Comparison of ENCODE assay signal across 10 mouse cellular contexts in genomic region chr7:63929080-63929479, GRCm38 (mm10). TPM values are rescaled to one million over a fixed set of nuclear protein-coding genes. Genes with fewer than 3 reads are reported as not detected.
DNase-seq lines count a peak whose midpoint lies in the region; TF ChIP-seq lines count a peak whose summit lies in the region.
"Had no signal": no experiment of that assay in that cellular context is flagged by ENCODE, and none has a peak within 500 bp of the region (broad histone marks: within the 10 kb centered on the region; RNA-seq: fewer than 3 reads in every experiment).

No protein-coding gene starts in this region.

- intact Hi-C loops in gastrocnemius, adult 2 months (cut with DNase I): no loop called here

- TF ChIP-seq CTCF in gastrocnemius, adult 2 months (IDR thresholded peaks at IDR 0.05): no peak

- H3K4me3 ChIP-seq in gastrocnemius, adult 2 months: peak overlapping the region; percentile 26

- DNase-seq in gastrocnemius, adult 2 months: peak; percentile 77
- DNase-seq in gastrocnemius, postnatal 4 days (ENCODE audit: low spot score in 2 of 2): no peak
- peak; percentile 68 for DNase-seq in Muller cell, postnatal 12 days (ENCODE audit: inconsistent ontology term)
- DNase-seq in cerebellum, postnatal 36 days: peak; percentile 58 to 62
- DNase-seq in liver (peak; percentile 36), MN1 (ENCODE audit: low spot score) (no peak)
- DNase-seq in left cerebral cortex, adult 8-10 months (ENCODE audit: low spot score in 2 of 2): no peak
- no peak for DNase-seq in layer of hippocampus, postnatal 25 days (ENCODE audit: extremely low spot score in 1 of 2, low spot score in 1 of 2)

- peak overlapping the region; percentile 81 for H3K27ac ChIP-seq in gastrocnemius, adult 2 months
- H3K27ac ChIP-seq: macrophage had no signal

RNA-seq across cellular contexts. Expression of gene Klf13, which starts 9.6 kb away (rescaled TPM):
- total RNA-seq in gastrocnemius, adult 2 months (2021): 10 to 100 TPM; 56.6 to 59.6 TPM
- 10 to 100 TPM; 41.3 to 46.0 TPM for total RNA-seq in gastrocnemius, postnatal 4 days (2021)
- 100 to 1,000 TPM; 138 to 154 (median 144) TPM for total RNA-seq in left cerebral cortex, adult 8-10 months (2022)
- 100 to 1,000 TPM; 204 to 216 TPM for total RNA-seq in layer of hippocampus, postnatal 25 days (2021)

RNA-seq across cellular contexts. Expression of gene E030018B13Rik, which starts 12.4 kb away (rescaled TPM):
- total RNA-seq in gastrocnemius, adult 2 months (2021): under 1 TPM in 1 of 2 experiments, not detected in 1; 0.22 TPM
- total RNA-seq in gastrocnemius, postnatal 4 days (2021): not detected
- not detected for total RNA-seq in left cerebral cortex, adult 8-10 months (2022)
- total RNA-seq in layer of hippocampus, postnatal 25 days (2021): not detected
- total RNA-seq: gastrocnemius, adult 8-10 months had no signal

Comparison
In these comparisons a context has a peak if more than half of its experiments do, and no peak if none do; other contexts are left out.
1. DNase-seq: peak in gastrocnemius, adult 2 months (single experiment), Muller cell, postnatal 12 days (single experiment), cerebellum, postnatal 36 days (2 of 2) and liver (single experiment); none in gastrocnemius, postnatal 4 days (0 of 2), MN1 (single experiment), left cerebral cortex, adult 8-10 months (0 of 2) and layer of hippocampus, postnatal 25 days (0 of 2).